Mouse (Mus musculus) CD4-positive helper T cell, adult 2 months (primary cell): ENCODE data around the gene Prima1.

Experiments used
- DNase-seq: peaks from one replicate; pipeline ENCODE4 v3.0.0-alpha.2; 2012; ENCODE audit warnings: low read depth, missing footprints, low spot score

The Prima1 gene

DNA sequence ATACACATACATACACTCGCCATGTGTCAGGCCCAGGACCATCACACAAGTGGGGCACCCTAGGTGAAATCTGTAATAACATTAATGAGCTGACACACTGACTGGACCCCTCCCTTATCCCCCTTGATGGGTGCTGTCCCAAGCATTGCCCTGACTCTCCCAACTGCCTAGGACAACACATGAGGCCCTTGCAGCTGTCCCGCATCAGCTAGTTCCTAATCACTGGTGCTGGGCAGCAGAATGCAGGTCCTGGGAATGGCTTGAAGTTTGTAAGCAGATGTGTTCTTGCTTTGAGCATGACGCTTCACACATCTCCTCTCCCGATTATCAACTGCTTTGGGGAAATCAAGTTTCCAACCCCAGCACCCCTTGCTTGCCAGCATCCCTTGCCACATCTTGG is 15.8 kb downstream of the Prima1 start:
- no peak for DNase-seq

DNA sequence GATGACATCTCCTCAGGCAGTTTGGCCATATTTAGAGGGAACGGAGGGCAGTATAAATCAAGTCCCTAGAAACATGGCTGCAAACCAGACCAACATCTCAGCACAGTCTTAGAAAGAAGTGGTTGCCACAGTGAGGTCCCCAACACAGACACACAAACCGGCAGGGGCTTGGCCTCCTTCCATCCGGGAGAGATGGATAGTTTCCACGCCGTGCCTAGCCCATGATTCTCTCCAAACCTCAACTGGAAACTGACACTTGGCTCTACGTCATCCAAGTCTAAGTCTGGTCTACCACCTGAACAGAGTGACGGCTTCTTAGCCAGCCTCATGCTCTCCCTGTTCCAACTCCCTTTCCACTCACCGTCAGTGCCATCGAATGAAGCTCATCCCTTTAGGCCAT is 18.3 kb downstream of the Prima1 start:
- DNase-seq, result no peak

DNA sequence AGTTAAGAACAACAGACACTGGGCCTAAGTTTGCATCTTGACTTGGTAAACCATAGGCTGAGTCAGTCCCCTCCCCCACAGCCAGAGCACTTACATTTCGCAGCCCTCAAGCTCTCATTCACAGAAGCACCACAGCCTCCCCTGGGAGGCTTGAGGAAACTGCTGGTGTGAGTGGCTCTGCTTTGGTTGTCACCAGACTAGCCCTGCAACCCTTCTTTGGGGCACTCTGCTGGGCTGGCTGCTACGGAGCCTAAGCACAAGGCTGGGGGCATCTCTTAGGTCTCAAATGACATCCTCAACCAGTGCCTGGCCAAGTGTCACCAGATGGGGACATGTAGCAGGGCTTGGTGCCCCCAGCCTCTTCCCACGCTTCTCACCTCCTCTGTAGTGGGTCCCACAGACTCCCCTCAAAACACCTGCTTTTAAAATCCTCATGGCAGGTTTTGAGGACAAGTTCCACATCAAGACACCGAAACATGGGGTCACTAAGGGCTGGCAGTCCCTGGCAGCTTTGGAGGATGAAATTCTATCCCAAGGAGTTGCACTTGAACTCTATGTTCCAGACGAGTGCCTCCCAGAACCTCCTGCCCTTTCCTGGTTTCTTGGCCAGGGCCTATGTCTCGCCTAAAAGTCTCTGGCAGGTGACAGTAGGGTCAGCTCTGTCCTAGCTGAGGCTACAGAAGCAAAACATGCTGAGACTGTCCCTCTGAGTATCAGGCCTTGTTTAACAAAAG is 25.9 kb downstream of the Prima1 start:
- no peak for DNase-seq

DNA sequence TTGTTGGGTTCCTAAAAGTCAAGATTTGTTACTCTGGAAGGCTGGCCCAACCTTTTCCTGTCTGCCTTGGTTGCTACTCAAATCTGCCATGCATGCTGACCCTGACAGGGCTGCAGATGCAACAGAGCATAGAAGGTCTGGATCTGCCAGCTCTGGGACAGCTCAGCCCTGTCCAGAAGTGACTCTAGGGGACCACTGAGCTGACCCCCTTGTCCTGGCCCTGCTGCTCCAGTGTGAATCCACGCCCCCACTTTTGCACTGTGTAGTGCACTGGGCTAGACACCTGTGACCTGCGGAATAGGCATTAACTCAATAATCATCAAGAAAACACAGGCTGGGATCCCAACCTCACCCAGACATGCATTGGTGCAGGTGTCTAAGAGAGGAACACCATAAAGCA is 27.2 kb downstream of the Prima1 start:
- DNase-seq, result no peak

DNA sequence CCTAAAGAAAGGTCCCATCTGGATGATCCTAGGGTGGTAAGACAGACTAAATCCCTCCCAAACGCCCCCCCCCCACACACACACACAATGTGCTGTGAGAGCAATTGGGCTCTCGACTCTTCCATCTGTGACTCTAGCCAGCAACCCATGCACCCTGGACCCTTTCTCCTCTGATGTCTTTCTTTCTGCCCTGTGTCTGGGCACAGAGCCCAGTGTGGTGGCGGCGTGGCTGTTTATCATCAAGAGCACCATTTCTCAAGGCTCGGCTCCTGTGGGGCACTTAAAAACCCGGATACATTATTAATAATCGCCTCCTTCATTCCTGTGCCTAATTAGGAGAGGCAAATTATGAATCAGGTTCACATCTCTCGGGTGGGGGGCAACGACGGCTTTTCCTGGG is 27.7 kb downstream of the Prima1 start:
- DNase-seq, result no peak

DNA sequence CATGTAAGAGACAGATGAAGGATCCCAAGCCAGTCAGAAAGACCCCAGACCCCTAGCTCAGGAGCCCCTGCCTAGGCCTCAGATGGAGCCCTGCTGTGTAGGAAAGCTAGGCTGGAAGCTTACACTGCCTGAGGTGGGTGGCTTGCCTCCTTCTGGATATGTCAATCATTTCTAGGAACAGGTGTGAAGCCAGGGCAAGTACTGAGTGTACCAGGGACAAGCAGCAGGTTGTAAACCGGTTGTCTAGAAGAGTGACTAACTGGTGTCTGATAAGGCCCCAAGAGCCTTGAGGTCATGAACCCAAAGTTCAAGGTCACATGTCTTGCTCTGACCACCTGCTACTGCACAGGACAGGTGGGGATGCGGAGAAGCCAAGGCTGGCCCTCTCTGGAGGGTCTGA is 28.4 kb downstream of the Prima1 start:
- DNase-seq, result no peak

DNA sequence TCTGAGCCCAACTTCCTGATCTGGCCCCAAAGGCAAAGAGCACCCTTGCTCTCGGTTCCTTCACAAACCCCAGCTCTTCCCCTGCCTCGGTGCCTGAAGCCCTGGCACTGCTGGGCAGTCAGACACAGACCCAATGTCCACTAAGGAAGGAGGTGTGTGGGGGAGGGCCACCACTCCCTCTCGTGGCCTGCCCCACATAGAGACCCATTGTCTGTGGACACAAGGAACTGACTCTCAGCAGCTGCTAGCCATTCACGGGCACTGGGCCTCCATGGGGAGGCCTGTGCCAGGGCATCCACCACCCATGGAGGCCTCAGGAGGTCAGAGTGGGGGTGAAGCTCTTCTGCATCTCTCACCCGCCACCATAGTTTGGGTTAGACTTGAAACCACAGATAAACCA is 30.9 kb downstream of the Prima1 start:
- DNase-seq, result no peak

DNA sequence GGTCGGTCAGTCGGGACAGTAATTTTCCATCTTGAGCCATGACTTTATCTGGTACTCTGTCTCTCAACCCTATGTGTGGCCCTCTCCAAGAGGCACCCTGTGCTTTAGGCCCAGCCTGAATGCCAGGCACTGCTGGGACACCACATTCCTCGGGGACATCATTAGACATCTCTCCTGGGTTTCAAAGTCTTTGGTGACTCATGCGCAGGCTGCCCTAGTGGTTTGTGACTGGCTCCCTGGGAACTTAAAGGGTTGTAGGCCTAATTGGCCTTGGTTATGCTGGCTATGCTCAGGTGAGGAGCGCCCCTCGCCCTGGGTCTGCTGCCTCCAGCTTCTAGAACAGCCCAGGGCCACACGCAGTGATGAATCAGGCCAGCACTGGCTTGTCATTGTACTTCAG is 32.4 kb downstream of the Prima1 start:
- DNase-seq, result no peak

DNA sequence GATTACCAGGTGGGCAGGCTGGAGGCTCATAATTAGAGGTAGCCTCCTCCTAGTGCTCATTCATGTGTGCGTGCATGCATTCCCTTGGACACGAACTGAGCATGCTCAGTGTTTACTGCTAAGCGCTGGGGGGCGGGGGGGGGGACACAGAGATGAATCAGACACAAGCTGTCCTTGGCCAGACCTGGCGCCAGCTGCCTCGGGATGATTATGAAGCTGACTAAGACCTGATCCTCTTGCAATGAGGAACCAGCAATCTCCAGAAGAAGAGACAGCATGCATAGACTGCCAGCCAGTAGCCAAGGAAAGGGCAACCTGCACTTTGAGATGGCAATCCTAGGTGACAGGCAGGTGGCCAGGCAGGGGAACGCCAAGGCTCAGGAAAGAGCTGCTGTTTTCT is 36.4 kb downstream of the Prima1 start:
- DNase-seq, result no peak

DNA sequence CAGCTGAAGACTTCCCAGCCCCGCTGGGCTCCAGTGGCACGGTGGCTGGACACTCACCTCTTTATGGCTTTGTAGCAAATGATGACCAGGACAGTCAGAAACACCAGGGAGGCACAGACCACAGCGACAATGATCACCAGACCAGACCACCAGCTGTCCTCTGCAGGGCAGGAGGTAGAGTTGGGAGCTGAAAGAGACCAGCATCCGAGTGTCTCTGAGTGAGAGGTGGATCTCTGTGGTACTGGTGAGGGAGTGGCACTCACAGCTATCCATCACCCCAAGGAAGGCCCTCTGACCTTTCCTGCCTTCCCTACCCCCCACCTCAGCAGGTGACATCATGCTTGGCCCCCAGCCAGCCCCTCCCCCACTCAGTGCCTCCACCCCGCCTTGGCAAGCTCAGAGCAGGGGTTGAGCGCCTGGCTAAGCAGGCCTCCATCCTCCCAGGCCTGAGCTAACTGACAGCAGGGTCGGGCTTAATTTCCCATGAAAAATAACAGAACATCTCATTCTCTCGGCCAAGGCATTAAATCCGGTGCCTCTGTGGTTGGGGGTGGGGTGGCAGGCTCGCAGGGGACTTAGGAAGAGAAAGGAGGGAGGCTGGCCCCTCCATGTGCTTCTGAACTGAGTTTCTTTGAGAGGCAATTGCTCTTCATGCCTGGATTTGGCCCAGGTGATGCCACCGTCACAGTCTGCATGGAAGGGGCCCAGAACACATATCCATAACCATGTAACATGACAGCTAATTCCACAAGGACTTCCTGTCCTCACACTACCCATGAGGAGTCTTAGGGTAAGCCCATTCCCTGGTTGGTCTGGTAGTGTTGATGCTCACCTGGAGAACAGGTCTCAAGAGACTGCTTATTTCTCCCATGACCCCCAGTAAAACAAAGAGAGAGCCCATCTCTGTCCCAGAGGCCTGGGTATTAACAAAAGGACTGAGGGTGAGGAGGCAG is 39.1 kb downstream of the Prima1 start:
- no peak for DNase-seq

DNA sequence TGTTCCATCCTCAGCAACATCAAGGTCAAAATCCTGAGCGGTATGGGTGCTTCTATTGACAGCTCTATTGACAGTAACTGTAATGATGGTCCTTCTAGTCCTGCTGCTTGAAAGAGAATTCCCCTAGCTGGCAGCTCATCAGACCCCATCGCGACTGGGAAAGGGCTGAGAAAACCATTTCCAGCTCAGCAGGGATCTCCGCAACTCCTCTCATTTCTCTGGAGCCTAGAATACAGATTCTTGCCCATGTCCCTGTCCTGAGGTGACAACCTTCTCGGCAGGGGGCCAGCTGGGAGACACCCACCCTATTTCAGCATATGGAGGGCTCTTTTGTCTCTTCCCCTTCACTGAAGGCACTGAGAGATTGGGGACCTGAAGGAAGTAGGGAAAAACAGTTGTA is 49.0 kb downstream of the Prima1 start:
- no peak for DNase-seq

DNA sequence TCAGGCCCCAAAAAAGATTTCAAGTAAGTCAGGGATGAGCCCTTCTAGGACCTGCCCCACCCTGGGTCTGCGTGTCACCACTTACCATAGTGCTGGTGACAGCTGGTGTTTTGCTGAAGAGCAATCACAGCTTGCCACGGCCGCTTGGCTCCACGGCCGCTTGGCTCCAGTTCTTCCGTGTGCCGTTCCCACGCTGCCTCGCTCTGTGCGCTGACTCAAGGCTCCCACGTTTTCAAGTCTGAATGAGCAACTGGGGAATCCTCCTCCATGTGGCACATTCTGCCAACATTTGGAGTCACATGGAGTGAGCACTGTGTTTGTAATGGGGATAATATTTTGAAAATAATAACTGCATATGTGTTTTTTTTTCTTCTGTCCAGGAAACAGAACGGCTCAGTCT is 52.2 kb downstream of the Prima1 start:
- DNase-seq, result no peak

DNA sequence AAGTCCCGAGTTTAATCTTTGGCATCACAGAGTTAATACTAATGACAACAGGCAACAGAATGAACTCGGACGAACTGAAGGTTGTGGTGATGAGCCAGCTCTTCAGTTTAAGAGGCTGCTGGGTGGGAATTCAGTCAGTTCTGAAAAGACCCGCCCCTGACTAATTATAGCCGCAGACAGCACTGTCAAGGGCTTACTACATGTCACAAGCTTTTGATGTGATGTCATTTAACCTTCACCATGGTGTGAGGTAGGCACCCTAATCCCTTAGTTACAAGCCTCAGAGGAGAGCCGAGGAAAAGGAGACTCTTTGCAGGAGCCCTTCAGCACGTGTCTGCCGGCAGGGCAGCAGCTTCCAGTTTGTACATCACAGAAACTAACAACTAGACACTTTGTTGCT is 53.7 kb downstream of the Prima1 start:
- DNase-seq, result no peak

DNA sequence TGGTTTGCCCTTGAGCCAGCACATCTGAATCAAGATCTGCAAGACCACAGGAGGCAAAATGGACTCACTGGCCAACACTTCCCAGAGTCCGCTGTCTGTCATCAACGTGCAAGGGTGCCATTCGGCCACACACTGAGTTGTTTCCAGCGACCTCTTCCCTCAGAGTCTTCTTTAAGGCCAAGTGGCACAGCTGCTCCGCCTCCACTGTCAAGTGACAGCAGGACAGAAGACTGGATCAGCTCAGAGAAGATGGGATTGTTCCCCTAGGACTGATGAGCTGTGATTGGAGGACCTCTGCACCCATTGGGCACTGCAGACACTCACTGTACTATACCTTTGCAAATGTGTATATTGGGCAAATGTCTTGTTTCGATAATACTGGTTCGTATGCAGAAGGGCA is 54.9 kb downstream of the Prima1 start:
- no peak for DNase-seq

DNA sequence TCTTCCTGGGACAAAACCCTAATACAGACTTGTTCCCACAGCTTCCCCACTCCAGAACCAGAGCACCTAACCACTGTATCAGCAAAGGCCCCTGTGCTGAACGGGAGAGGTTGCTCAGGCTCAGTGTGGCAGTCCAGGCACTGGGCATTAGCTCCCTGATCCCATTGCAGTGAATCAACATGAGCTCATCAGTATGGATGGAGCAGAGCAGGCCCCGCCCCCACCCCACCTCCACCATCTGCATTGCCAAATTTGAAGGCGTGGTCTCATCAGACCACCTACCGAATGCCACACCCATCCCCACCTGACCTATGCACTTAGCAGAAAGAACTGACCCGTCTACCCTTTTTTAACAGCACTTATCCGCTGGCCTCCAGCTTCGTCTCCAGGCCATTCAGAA is 58.9 kb downstream of the Prima1 start:
- no peak for DNase-seq

DNA sequence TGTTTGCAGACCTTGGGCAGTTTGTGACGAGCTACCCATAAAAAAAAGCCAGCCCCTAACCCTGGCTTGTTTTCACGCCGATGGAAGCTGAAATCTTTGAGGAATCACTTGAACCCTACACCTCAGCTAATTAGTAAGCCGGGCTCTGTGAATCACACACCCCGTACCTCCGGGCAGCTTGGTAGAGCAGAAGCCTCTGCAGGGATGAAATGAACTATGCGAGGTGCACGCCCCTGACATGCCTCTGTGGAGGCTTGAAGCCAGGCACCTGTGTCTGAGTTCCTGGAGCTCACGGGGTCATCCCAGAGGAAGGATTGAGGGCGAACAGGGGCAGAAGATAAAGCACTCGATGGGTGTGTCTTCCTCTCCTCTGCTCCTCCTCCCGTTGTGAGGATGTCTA is 73.1 kb downstream of the Prima1 start:
- no peak for DNase-seq

DNA sequence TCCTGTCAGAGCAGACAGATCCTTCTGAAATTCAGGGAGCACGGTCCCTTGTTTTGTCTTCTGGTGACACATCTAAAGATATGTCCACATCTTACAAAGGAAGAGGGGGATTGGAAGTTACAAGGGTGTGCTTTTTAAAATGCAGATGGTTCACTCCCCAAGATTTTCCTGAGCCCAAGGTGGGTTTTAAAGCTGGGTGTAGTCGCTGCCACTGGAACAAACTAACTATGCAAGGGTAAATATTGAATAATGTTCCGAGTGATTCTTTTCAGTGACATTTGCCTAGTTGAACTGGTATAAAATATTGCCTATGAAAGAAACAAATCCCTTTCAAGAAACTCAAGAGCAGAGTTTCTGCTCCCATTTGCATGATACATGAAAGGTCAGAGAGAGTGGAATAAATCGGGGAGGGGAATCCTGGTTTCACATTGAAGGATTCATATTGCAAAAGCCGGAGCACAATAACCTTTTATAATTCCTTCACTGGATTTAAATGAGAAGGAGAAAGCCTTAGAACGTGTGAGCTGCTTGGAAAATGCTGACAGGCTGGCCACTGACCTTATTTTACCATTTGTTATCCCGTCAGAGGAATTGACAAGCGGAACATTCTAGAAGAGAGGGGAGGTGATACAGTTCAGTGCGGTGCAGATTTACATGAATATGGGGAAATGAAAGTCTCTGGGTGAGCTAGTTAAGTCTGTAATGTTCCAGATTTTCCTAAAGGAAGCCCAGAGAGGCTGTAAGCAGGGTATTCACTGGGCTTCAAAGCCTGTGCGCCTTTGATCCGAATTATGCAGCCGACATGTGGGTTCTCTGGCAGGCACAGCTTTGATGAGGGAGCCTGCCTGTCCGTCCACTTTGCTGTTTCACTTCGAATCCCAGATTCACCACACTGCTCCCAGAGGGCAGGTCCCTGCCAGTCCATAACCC is 77.6 kb downstream of the Prima1 start:
- DNase-seq, result no peak

DNA sequence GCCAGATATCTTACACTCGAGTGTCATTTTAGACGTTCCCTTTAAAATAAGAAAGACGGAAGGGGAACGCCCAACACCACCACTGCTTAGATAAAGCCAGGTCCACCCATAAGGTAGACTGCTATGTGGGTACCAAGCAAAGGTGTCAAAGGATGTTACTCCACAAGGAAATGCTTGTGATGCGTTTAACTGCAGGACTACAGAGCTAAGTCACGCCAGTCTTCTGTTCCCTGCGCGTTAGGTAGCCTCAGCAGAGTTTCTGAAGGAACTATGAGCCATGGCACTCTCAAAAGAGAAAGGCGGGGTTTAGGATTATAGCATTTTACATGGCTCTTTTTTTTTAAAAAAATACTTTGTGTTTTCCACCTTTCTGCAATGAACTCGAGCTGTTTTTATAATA is 78.4 kb downstream of the Prima1 start:
- DNase-seq, result no peak

DNA sequence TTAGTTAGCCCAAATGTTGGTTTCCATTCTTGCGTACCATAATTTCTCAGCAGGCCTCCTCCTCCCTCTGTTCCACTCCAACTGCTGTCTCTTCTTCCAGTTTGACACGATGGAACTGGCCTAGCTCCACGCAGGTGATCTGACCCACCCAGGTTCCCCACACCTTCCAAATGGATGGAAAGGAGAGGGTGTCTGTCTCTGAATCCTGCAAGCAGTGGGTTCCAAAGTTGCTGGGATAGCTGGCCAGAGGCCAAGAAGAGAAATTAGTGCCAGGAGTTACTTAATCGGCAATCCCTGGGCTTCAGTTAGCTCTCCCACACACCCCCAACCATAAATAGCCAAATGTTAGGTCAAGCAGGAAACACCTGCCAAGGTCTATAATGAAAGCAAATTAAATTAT is 81.2 kb downstream of the Prima1 start:
- DNase-seq, result no peak

DNA sequence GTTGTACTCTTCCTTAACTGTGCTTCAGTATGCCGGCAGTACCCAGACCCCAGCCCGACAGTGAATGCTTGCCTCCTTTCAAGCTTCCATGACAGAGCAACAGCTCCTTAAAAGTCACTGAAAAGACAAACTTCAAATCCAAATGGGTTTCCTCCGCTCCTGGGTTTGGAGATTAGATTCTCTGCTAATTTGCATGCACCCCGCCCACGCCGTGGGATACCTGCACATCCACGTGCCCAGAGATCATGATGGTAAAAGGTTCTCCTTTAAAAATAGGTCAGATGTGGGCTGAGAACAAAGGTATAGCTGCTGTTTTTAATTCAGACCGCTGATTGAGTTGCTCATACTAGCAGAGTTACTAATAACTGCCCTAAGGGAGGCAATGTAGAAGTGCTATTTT is 82.9 kb downstream of the Prima1 start:
- no peak for DNase-seq

DNA sequence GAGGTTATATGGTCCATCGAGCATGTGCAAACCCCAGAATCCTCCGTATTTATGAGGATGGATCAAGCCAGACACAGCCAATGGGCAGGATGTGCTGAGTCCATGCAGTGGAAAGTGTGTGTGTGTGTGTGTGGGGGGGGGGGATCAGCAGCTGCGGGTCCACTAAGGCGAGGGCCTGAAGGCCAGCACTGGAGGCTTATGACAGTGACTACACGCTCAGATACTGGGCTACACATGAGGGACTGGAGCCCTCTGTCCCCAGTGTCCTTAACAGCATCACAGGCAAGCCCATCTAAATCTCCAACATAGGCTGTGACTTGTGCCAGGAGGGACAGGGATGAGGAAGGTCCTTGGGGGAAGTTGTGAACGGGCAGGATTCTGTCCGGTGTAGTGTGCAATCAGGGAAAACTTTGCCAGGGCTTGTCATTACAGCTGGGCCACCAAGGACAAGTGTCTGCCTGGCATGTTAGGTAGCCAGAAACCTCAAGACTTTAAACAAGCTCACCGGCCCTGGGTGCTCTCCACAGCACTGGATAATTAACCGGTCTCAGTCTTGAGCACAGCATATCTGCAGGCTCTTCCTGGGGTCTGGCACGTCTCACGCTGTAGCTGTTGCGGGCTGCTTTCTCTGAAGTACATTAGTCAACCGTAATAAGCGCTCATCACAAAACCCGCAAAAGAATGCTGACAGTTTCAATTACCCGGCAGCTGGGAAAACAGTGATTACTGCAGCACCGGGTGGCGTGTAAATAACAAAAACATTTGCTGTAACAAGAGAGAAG is 84.6 kb downstream of the Prima1 start:
- DNase-seq, result no peak
